Mouse (Mus musculus) liver, embryonic 14.5 days (tissue): ENCODE measurements around the gene Mrpl3.

Experiments used
- CTCF ChIP-seq: IDR thresholded peaks from 2 replicates; pipeline ENCODE4 v1.5.1; 2016; ENCODE audit warnings: antibody characterized with exemption, low read depth, control low read depth
- EP300 ChIP-seq: IDR thresholded peaks from 2 replicates; pipeline ENCODE4 v1.6.1; 2016; ENCODE audit warnings: antibody characterized with exemption, low read depth

GRCm38 (mm10) chr9:105018186-105018585 is 34.9 kb upstream of the Mrpl3 start:
- TF ChIP-seq CTCF (no peak), EP300 (no peak)
